Mouse (Mus musculus): ENCODE data around the gene Prrt3. TPM values are rescaled to one million over a fixed set of nuclear protein-coding genes. Genes with fewer than 3 reads are reported as not detected.

Prrt3 gene
- total and polyA plus RNA-seq, 3 experiments = 0.09 to 0.33 (median 0.21) TPM

DNA sequence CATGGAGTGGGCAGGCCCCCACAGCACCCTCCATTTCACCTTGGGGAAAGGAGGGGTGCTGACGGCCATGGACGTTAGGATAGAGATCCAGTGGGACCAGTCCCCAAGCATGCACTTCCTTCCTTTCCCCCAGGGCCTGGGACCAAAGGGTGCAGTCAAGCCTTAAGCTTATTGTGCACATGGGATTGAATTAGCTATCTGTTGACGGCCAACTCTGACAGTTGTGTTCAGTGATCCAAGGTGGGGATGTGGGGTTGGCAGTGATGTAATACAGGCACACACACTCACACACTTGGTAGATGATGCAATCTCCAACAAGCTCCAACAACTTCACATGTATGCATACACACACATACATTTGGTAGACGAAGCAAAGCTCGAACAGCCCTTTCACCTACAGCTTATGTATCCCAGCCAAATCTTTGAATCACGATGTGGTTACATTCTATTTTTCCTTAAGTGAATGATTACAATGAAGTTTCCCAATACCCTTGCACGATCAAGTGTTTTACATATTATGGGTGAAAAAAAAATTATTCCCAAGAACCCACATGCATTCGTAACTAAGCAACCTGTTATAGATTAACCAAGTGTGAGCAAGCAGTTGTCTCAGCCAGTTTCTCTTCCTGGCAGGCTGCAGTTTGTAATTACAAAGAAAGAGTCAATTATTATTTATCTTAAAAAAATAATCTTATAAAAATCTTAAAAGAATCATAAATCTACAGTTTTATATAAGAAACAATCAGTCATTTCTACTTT lies 57.3 kb downstream of the Prrt3 start:
- DNase-seq = no peak

Small RNA genes lying within 50 kb of the gene (microRNA-seq; reads per million reads assigned to microRNA genes)
- 0 reads per million in 2 experiments for gene Gm23365

Other genes starting within 250 kb of the Prrt3 start
- 1 to 10 TPM; 2.8 to 3.4 TPM for gene Cpne9, start 219.6 kb downstream of the Prrt3 start, total RNA-seq (2021)
- 2.2 and 7.4 TPM in 2 replicates for gene Cpne9, start 219.6 kb downstream of the Prrt3 start, polyA plus RNA-seq (2012; rRNA removed)
- gene Brpf1, start 194.8 kb downstream of the Prrt3 start, total RNA-seq (2021) = 10 to 100 TPM; 23.8 to 24.2 TPM
- 14.3 and 15.1 TPM in 2 replicates for gene Brpf1, start 194.8 kb downstream of the Prrt3 start, polyA plus RNA-seq (2012; rRNA removed)
- 10 to 100 TPM; 10.5 to 16.4 TPM for gene Ogg1, start 175.0 kb downstream of the Prrt3 start, total RNA-seq (2021)
- gene Ogg1, start 175.0 kb downstream of the Prrt3 start, polyA plus RNA-seq (2012; rRNA removed) = 22.0 and 22.3 TPM in 2 replicates
- gene Camk1, start 157.9 kb downstream of the Prrt3 start, total RNA-seq (2021) = 10 to 100 TPM; 49.0 to 58.3 TPM
- 56.7 and 69.9 TPM in 2 replicates for gene Camk1, start 157.9 kb downstream of the Prrt3 start, polyA plus RNA-seq (2012; rRNA removed)
- 10 to 100 TPM; 35.1 to 47.0 TPM for gene Tada3, start 124.0 kb downstream of the Prrt3 start, total RNA-seq (2021)
- 32.4 and 34.5 TPM in 2 replicates for gene Tada3, start 124.0 kb downstream of the Prrt3 start, polyA plus RNA-seq (2012; rRNA removed)
- 100 to 1,000 TPM; 175 to 211 TPM for gene Arpc4, start 123.8 kb downstream of the Prrt3 start, total RNA-seq (2021)
- gene Arpc4, start 123.8 kb downstream of the Prrt3 start, polyA plus RNA-seq (2012; rRNA removed) = 61.0 and 62.3 TPM in 2 replicates
- 1 to 10 TPM; 2.1 to 3.5 TPM for gene Ttll3, start 112.7 kb downstream of the Prrt3 start, total RNA-seq (2021)
- 5.8 and 7.0 TPM in 2 replicates for gene Ttll3, start 112.7 kb downstream of the Prrt3 start, polyA plus RNA-seq (2012; rRNA removed)
- 1 to 10 TPM; 9.1 to 9.2 TPM for gene Rpusd3, start 82.6 kb downstream of the Prrt3 start, total RNA-seq (2021)
- gene Rpusd3, start 82.6 kb downstream of the Prrt3 start, polyA plus RNA-seq (2012; rRNA removed) = 65.5 and 102 TPM in 2 replicates
- 100 to 1,000 TPM; 354 to 980 TPM for gene Cidec, start 66.2 kb downstream of the Prrt3 start, total RNA-seq (2021)
- 514 and 896 TPM in 2 replicates for gene Cidec, start 66.2 kb downstream of the Prrt3 start, polyA plus RNA-seq (2012; rRNA removed)
- gene Jagn1, start 59.4 kb downstream of the Prrt3 start, total RNA-seq (2021) = 10 to 100 TPM; 50.5 TPM
- 49.5 and 64.3 TPM in 2 replicates for gene Jagn1, start 59.4 kb downstream of the Prrt3 start, polyA plus RNA-seq (2012; rRNA removed)
- gene Il17re, start 43.4 kb downstream of the Prrt3 start, total RNA-seq (2021) = 1 to 10 TPM; 1.1 to 1.9 TPM
- gene Il17re, start 43.4 kb downstream of the Prrt3 start, polyA plus RNA-seq (2012; rRNA removed) = 4.0 TPM in 2 replicates
- gene Il17rc, start 30.5 kb downstream of the Prrt3 start, total RNA-seq (2021) = 10 to 100 TPM; 17.0 to 22.0 TPM
- 90.8 and 103 TPM in 2 replicates for gene Il17rc, start 30.5 kb downstream of the Prrt3 start, polyA plus RNA-seq (2012; rRNA removed)
- gene Creld1, start 18.6 kb downstream of the Prrt3 start, total RNA-seq (2021) = 10 to 100 TPM; 44.7 to 58.5 TPM
- gene Creld1, start 18.6 kb downstream of the Prrt3 start, polyA plus RNA-seq (2012; rRNA removed) = 30.0 and 31.1 TPM in 2 replicates
- gene Emc3, start 29.7 kb upstream of the Prrt3 start, total RNA-seq (2021) = 100 to 1,000 TPM in 1 of 2 experiments, 10 to 100 TPM in 1; 99.9 to 116 TPM
- 44.9 and 53.6 TPM in 2 replicates for gene Emc3, start 29.7 kb upstream of the Prrt3 start, polyA plus RNA-seq (2012; rRNA removed)
- gene Fancd2, start 29.8 kb upstream of the Prrt3 start, total RNA-seq (2021) = under 1 TPM; 0.41 to 0.72 TPM
- 0.17 and 1.2 TPM in 2 replicates for gene Fancd2, start 29.8 kb upstream of the Prrt3 start, polyA plus RNA-seq (2012; rRNA removed)
- gene Fancd2os, start 98.8 kb upstream of the Prrt3 start, total RNA-seq (2021) = under 1 TPM in 1 of 2 experiments, not detected in 1; 0.21 TPM
- gene Fancd2os, start 98.8 kb upstream of the Prrt3 start, polyA plus RNA-seq (2012; rRNA removed) = 0.15 TPM in 1 of 2 replicates, not detected in the other
- 100 to 1,000 TPM; 181 to 201 TPM for gene Brk1, start 102.8 kb upstream of the Prrt3 start, total RNA-seq (2021)
- gene Brk1, start 102.8 kb upstream of the Prrt3 start, polyA plus RNA-seq (2012; rRNA removed) = 113 and 167 TPM in 2 replicates
- 10 to 100 TPM; 22.5 to 26.3 TPM for gene Vhl, start 122.0 kb upstream of the Prrt3 start, total RNA-seq (2021)
- gene Vhl, start 122.0 kb upstream of the Prrt3 start, polyA plus RNA-seq (2012; rRNA removed) = 16.8 and 21.4 TPM in 2 replicates
- gene Irak2, start 136.5 kb upstream of the Prrt3 start, total RNA-seq (2021) = 10 to 100 TPM; 22.4 to 23.6 TPM
- gene Irak2, start 136.5 kb upstream of the Prrt3 start, polyA plus RNA-seq (2012; rRNA removed) = 17.4 and 20.0 TPM in 2 replicates
- gene Tatdn2, start 195.1 kb upstream of the Prrt3 start, total RNA-seq (2021) = 10 to 100 TPM; 44.7 to 56.3 TPM
- gene Tatdn2, start 195.1 kb upstream of the Prrt3 start, polyA plus RNA-seq (2012; rRNA removed) = 16.3 and 19.0 TPM in 2 replicates
- gene Ghrl, start 217.9 kb upstream of the Prrt3 start, total RNA-seq (2021) = not detected
- gene Ghrl, start 217.9 kb upstream of the Prrt3 start, polyA plus RNA-seq (2012; rRNA removed) = 0.35 TPM in 1 of 2 replicates, not detected in the other
- 100 to 1,000 TPM; 106 to 127 TPM for gene Sec13, start 238.8 kb upstream of the Prrt3 start, total RNA-seq (2021)
- gene Sec13, start 238.8 kb upstream of the Prrt3 start, polyA plus RNA-seq (2012; rRNA removed) = 68.8 and 83.0 TPM in 2 replicates